Mouse (Mus musculus): ENCODE results near the gene Optn.
A peak's percentile ranks its signal among the peaks of the same experiment; 100 is the strongest.

Gene Optn

GRCm38 (mm10) chr2:5029808-5030207 lies 34.0 kb downstream of the Optn start:
- no peak for DNase-seq (ENCODE audit: low spot score)

GRCm38 (mm10) chr2:5028047-5028446 lies 35.8 kb downstream of the Optn start:
- DNase-seq (ENCODE audit: low spot score): no peak

- DNase-seq (ENCODE audit: low spot score): no peak
These were observed 36.8 kb downstream of the Optn start for GRCm38 (mm10) chr2:5027057-5027456.

GRCm38 (mm10) chr2:5025162-5025733 lies 38.6 kb downstream of the Optn start:
- no peak for DNase-seq (ENCODE audit: low spot score)

- no peak for DNase-seq (ENCODE audit: low spot score)
These were observed 40.0 kb downstream of the Optn start for GRCm38 (mm10) chr2:5023699-5024399.

- no peak for DNase-seq (ENCODE audit: low spot score)
These were observed 40.6 kb downstream of the Optn start for GRCm38 (mm10) chr2:5023275-5023674.

GRCm38 (mm10) chr2:5019708-5020107 lies 44.1 kb downstream of the Optn start:
- no peak for DNase-seq (ENCODE audit: low spot score)

GRCm38 (mm10) chr2:5016922-5017321 lies 46.9 kb downstream of the Optn start:
- no peak for DNase-seq (ENCODE audit: low spot score)

GRCm38 (mm10) chr2:5015527-5015926 lies 48.3 kb downstream of the Optn start:
- no peak for DNase-seq (ENCODE audit: low spot score)

GRCm38 (mm10) chr2:5014616-5015015 lies 49.2 kb downstream of the Optn start:
- DNase-seq (ENCODE audit: low spot score): no peak

GRCm38 (mm10) chr2:5012491-5013324 lies 51.1 kb downstream of the Optn start, which contains the start of gene Mcm10:
Gene Mcm10 (minus strand): TSS chr2:5012791.
- DNase-seq (ENCODE audit: low spot score): peak; percentile 93

- no peak for DNase-seq (ENCODE audit: low spot score)
These were observed 51.9 kb downstream of the Optn start for GRCm38 (mm10) chr2:5011898-5012490.

GRCm38 (mm10) chr2:5007107-5007506 lies 56.7 kb downstream of the Optn start:
- DNase-seq (ENCODE audit: low spot score): no peak

GRCm38 (mm10) chr2:5001266-5001665 lies 62.6 kb downstream of the Optn start:
- DNase-seq (ENCODE audit: low spot score): no peak

GRCm38 (mm10) chr2:4998905-4999304 lies 64.9 kb downstream of the Optn start:
- no peak for DNase-seq (ENCODE audit: low spot score)

GRCm38 (mm10) chr2:4996421-4996824 lies 67.4 kb downstream of the Optn start:
- no peak for DNase-seq (ENCODE audit: low spot score)

- no peak for DNase-seq (ENCODE audit: low spot score)
These were observed 68.2 kb downstream of the Optn start for GRCm38 (mm10) chr2:4995646-4996045.

- no peak for DNase-seq (ENCODE audit: low spot score)
These were observed 69.4 kb downstream of the Optn start for GRCm38 (mm10) chr2:4994436-4994835.

- DNase-seq (ENCODE audit: low spot score): no peak
These were observed 70.3 kb downstream of the Optn start for GRCm38 (mm10) chr2:4993584-4993983.

- no peak for DNase-seq (ENCODE audit: low spot score)
These were observed 74.9 kb downstream of the Optn start for GRCm38 (mm10) chr2:4988826-4989424.

- no peak for DNase-seq (ENCODE audit: low spot score)
These were observed 76.3 kb downstream of the Optn start for GRCm38 (mm10) chr2:4987388-4988180.

Measured in ovary, postnatal 14 days (tissue).